Comparison of ENCODE assay signal across 9 mouse cellular contexts in genomic region chr2:121139266-121140017, GRCm38 (mm10). TPM values are rescaled to one million over a fixed set of nuclear protein-coding genes. Genes with fewer than 3 reads are reported as not detected.
DNase-seq lines count a peak whose midpoint lies in the region; ATAC-seq and TF ChIP-seq lines count a peak whose summit lies in the region.
"Had no signal": no experiment of that assay in that cellular context is flagged by ENCODE, and none has a peak within 500 bp of the region (broad histone marks: within the 10 kb centered on the region; RNA-seq: fewer than 3 reads in every experiment).

No protein-coding gene starts in this region.

- no peaks in the 10 kb centered on the region; the same call in 1 of the 2 replicates for H3K4me1 ChIP-seq in cerebellum, adult 2 months (ENCODE audit: control insufficient read depth, insufficient read depth, low read length)
- peaks cover 15% of the 10 kb centered on the region for H3K4me1 ChIP-seq in intestine, embryonic 16.5 days (ENCODE audit: control insufficient read depth, insufficient read depth, low read length)
- H3K4me1 ChIP-seq in liver, embryonic 15.5 days (replicated peaks): peaks cover 38% of the 10 kb centered on the region
- H3K4me1 ChIP-seq in neural tube, embryonic 14.5 days (ENCODE audit: control insufficient read depth, insufficient read depth, low read length): peaks cover 20% of the 10 kb centered on the region

- no peak for TF ChIP-seq CTCF in cerebellum, adult 2 months (IDR thresholded peaks at IDR 0.05; ENCODE audit: borderline replicate concordance, insufficient read depth, low read depth, low read length)

- WGBS in cerebellum, adult 2 months: 2% methylated on average over 29 of the region's 29 CpGs
- WGBS in intestine, embryonic 16.5 days: 48% methylated on average over 29 of the region's 29 CpGs
- WGBS in liver, embryonic 15.5 days (ENCODE audit: insufficient replicate concordance): 47% methylated on average over 29 of the region's 29 CpGs
- 47% methylated on average over 29 of the region's 29 CpGs for WGBS in neural tube, embryonic 14.5 days

- no peak for TF ChIP-seq POLR2A in cerebellum, adult 2 months (IDR thresholded peaks at IDR 0.05; ENCODE audit: borderline replicate concordance, insufficient read depth, low read length)

- H3K4me3 ChIP-seq in cerebellum, adult 2 months (replicated peaks; ENCODE audit: insufficient read depth, low read depth, low read length): peak overlapping the region; percentile 89
- H3K4me3 ChIP-seq in intestine, embryonic 16.5 days (ENCODE audit: low read length): peak overlapping the region; percentile 73
- peak overlapping the region; percentile 89 for H3K4me3 ChIP-seq in liver, embryonic 15.5 days (replicated peaks)
- peak overlapping the region; percentile 63 for H3K4me3 ChIP-seq in neural tube, embryonic 14.5 days (ENCODE audit: low read depth, low read length)

- intact Hi-C loops in gastrocnemius, postnatal 14 days (cut with DNase I; ENCODE audit: low total_unique reads): no loop called here

- H3K9ac ChIP-seq in intestine, embryonic 16.5 days (ENCODE audit: low read depth, low read length): peak overlapping the region; percentile 95
- peak overlapping the region; percentile 82 for H3K9ac ChIP-seq in liver, embryonic 15.5 days
- peak overlapping the region; percentile 86 for H3K9ac ChIP-seq in neural tube, embryonic 14.5 days (replicated peaks; ENCODE audit: low read depth, low read length)

- H3K9me3 ChIP-seq in intestine, embryonic 16.5 days (ENCODE audit: control insufficient read depth, low read length): no peaks in the 10 kb centered on the region
- H3K9me3 ChIP-seq in liver, embryonic 15.5 days (replicated peaks): no peaks in the 10 kb centered on the region
- no peaks in the 10 kb centered on the region for H3K9me3 ChIP-seq in neural tube, embryonic 14.5 days (ENCODE audit: control insufficient read depth, low read length)

- peak overlapping the region; percentile 88 for H3K4me2 ChIP-seq in intestine, embryonic 16.5 days (ENCODE audit: low read depth, low read length)
- H3K4me2 ChIP-seq in liver, embryonic 15.5 days: peak overlapping the region; percentile 95
- H3K4me2 ChIP-seq in neural tube, embryonic 14.5 days (ENCODE audit: low read depth, low read length): peak overlapping the region; percentile 82

- H3K27me3 ChIP-seq in cerebellum, adult 2 months (ENCODE audit: control insufficient read depth, insufficient read depth, low read length): no peaks in the 10 kb centered on the region
- no peaks in the 10 kb centered on the region for H3K27me3 ChIP-seq in intestine, embryonic 16.5 days (replicated peaks; ENCODE audit: control insufficient read depth, insufficient read depth, low read length)
- no peaks in the 10 kb centered on the region for H3K27me3 ChIP-seq in liver, embryonic 15.5 days
- H3K27me3 ChIP-seq in neural tube, embryonic 14.5 days (ENCODE audit: control insufficient read depth, insufficient read depth, low read length): no peaks in the 10 kb centered on the region

- peak; percentile 36; the same call in 1 of the 2 replicates for ATAC-seq in intestine, embryonic 16.5 days
- no peak for ATAC-seq in liver, embryonic 15.5 days (ENCODE audit: insufficient read depth)
- no peak for ATAC-seq in neural tube, embryonic 14.5 days (ENCODE audit: low read depth)

- H3K36me3 ChIP-seq in intestine, embryonic 16.5 days (ENCODE audit: control insufficient read depth, insufficient read depth, low read length): peaks cover 6% of the 10 kb centered on the region
- H3K36me3 ChIP-seq in liver, embryonic 15.5 days (replicated peaks): peaks cover 28% of the 10 kb centered on the region; the same call in 1 of the 2 replicates
- H3K36me3 ChIP-seq in neural tube, embryonic 14.5 days (ENCODE audit: control insufficient read depth, insufficient read depth, low read length): 0 out of 2 replicates have a peak, but pooled peaks cover 7% of the 10 kb centered on the region

- H3K27ac ChIP-seq in cerebellum, adult 2 months (ENCODE audit: insufficient read depth, low read length): peak overlapping the region; percentile 99
- peak overlapping the region; percentile 99 for H3K27ac ChIP-seq in intestine, embryonic 16.5 days (ENCODE audit: low read length)
- H3K27ac ChIP-seq in liver, embryonic 15.5 days (replicated peaks): peak overlapping the region; percentile 94
- H3K27ac ChIP-seq in neural tube, embryonic 14.5 days (ENCODE audit: low read depth, low read length): peak overlapping the region; percentile 99

- DNase-seq in urinary bladder, postnatal 14 days (ENCODE audit: low spot score): peak; percentile 22
- no peak for DNase-seq in urinary bladder, postnatal 4 days (ENCODE audit: low spot score in 2 of 2)
- peak; percentile 54 to 77 for DNase-seq in cerebellum, adult 2 months
- DNase-seq in gastrocnemius, postnatal 14 days: peak; percentile 9
- no peak for DNase-seq in B cell, adult 2 months

RNA-seq across cellular contexts. Expression of gene Adal, which starts 0.8 kb away (rescaled TPM):
- polyA plus RNA-seq in cerebellum, adult 2 months (2012; rRNA removed): 26.3 and 26.7 TPM in 2 replicates
- 10 to 100 TPM; 12.7 to 13.5 TPM for total RNA-seq in gastrocnemius, postnatal 14 days (2021)
- 16.7 and 17.4 TPM in 2 replicates for polyA plus RNA-seq in intestine, embryonic 16.5 days (2015; fragmentation: Nextera tagmentation; extraction: Ambion mirVana)
- 8.1 and 8.9 TPM in 2 replicates for polyA plus RNA-seq in liver, embryonic 15.5 days (2015; fragmentation: Nextera tagmentation; extraction: Ambion mirVana)
- polyA plus RNA-seq in neural tube, embryonic 14.5 days (2014; fragmentation: Nextera tagmentation; extraction: Ambion mirVana): 33.0 and 34.3 TPM in 2 replicates

RNA-seq across cellular contexts. Expression of gene Lcmt2, which starts 1.0 kb away (rescaled TPM):
- polyA plus RNA-seq in cerebellum, adult 2 months (2012; rRNA removed): 9.2 and 10.6 TPM in 2 replicates
- 1 to 10 TPM; 4.6 to 4.7 TPM for total RNA-seq in gastrocnemius, postnatal 14 days (2021)
- 19.3 and 19.8 TPM in 2 replicates for polyA plus RNA-seq in intestine, embryonic 16.5 days (2015; fragmentation: Nextera tagmentation; extraction: Ambion mirVana)
- polyA plus RNA-seq in liver, embryonic 15.5 days (2015; fragmentation: Nextera tagmentation; extraction: Ambion mirVana): 8.8 and 10.5 TPM in 2 replicates
- polyA plus RNA-seq in neural tube, embryonic 14.5 days (2014; fragmentation: Nextera tagmentation; extraction: Ambion mirVana): 20.0 and 21.1 TPM in 2 replicates

RNA-seq across cellular contexts. Expression of gene Tgm7, which starts 29.8 kb away (rescaled TPM):
- 1.3 and 1.4 TPM in 2 replicates for polyA plus RNA-seq in cerebellum, adult 2 months (2012; rRNA removed)
- total RNA-seq in gastrocnemius, postnatal 14 days (2021): not detected
- 0.16 and 0.17 TPM in 2 replicates for polyA plus RNA-seq in intestine, embryonic 16.5 days (2015; fragmentation: Nextera tagmentation; extraction: Ambion mirVana)
- polyA plus RNA-seq in liver, embryonic 15.5 days (2015; fragmentation: Nextera tagmentation; extraction: Ambion mirVana): not detected in 2 replicates
- not detected in 2 replicates for polyA plus RNA-seq in neural tube, embryonic 14.5 days (2014; fragmentation: Nextera tagmentation; extraction: Ambion mirVana)
- total RNA-seq: gastrocnemius, postnatal 36 days had no signal

RNA-seq across cellular contexts. Expression of gene Tubgcp4, which starts 31.0 kb away (rescaled TPM):
- 40.2 and 47.4 TPM in 2 replicates for polyA plus RNA-seq in cerebellum, adult 2 months (2012; rRNA removed)
- 1 to 10 TPM; 7.9 to 8.9 TPM for total RNA-seq in gastrocnemius, postnatal 14 days (2021)
- polyA plus RNA-seq in intestine, embryonic 16.5 days (2015; fragmentation: Nextera tagmentation; extraction: Ambion mirVana): 31.8 and 37.2 TPM in 2 replicates
- 17.8 and 21.8 TPM in 2 replicates for polyA plus RNA-seq in liver, embryonic 15.5 days (2015; fragmentation: Nextera tagmentation; extraction: Ambion mirVana)
- 44.3 and 56.5 TPM in 2 replicates for polyA plus RNA-seq in neural tube, embryonic 14.5 days (2014; fragmentation: Nextera tagmentation; extraction: Ambion mirVana)

RNA-seq across cellular contexts. Expression of gene Zscan29, which starts 31.5 kb away (rescaled TPM):
- polyA plus RNA-seq in cerebellum, adult 2 months (2012; rRNA removed): 6.4 and 6.8 TPM in 2 replicates
- total RNA-seq in gastrocnemius, postnatal 14 days (2021): 1 to 10 TPM; 4.5 to 5.1 TPM
- polyA plus RNA-seq in intestine, embryonic 16.5 days (2015; fragmentation: Nextera tagmentation; extraction: Ambion mirVana): 8.3 and 8.6 TPM in 2 replicates
- 3.8 and 4.3 TPM in 2 replicates for polyA plus RNA-seq in liver, embryonic 15.5 days (2015; fragmentation: Nextera tagmentation; extraction: Ambion mirVana)
- 7.7 and 9.2 TPM in 2 replicates for polyA plus RNA-seq in neural tube, embryonic 14.5 days (2014; fragmentation: Nextera tagmentation; extraction: Ambion mirVana)

Comparison
In these comparisons a context has a peak if more than half of its experiments do, and no peak if none do; other contexts are left out.
1. DNase-seq: peak in urinary bladder, postnatal 14 days (single experiment), cerebellum, adult 2 months (2 of 2) and gastrocnemius, postnatal 14 days (single experiment); none in urinary bladder, postnatal 4 days (0 of 2) and B cell, adult 2 months (0 of 2).
2. Peak in every context shown above with its lines, with median percentiles within 50 percentile points of each other: H3K27ac ChIP-seq, H3K4me3 ChIP-seq, H3K4me2 ChIP-seq and H3K9ac ChIP-seq.